Mouse (Mus musculus) megakaryocyte, embryonic 14.5 days (primary cell): Measurements from ENCODE around the gene Mafg. TPM values are rescaled to one million over a fixed set of nuclear protein-coding genes. Genes with fewer than 3 reads are reported as not detected.
"Not testable (repeated sequence)": the region's sequence is repeated elsewhere in the genome, so short reads cannot be mapped to it uniquely, and the experiment has no call there.

ENCODE experiments used
- H3K27me3 ChIP-seq: replicated peaks from 2 replicates; pipeline ENCODE3; 2012; ENCODE audit warnings: inconsistent platforms
- H3K36me3 ChIP-seq: replicated peaks from 2 replicates; pipeline ENCODE3; 2012; ENCODE audit warnings: low read length, inconsistent platforms, mixed read lengths
- H3K4me1 ChIP-seq: 2 replicates; pipeline ENCODE4 v1.6.1; 2012; ENCODE audit warnings: inconsistent platforms
- H3K4me3 ChIP-seq: replicated peaks from 2 replicates; pipeline ENCODE3; 2012; ENCODE audit warnings: moderate library complexity, mild to moderate bottlenecking, inconsistent platforms
- H3K9me3 ChIP-seq: 2 replicates; pipeline ENCODE4 v1.6.1; 2012; ENCODE audit warnings: inconsistent platforms
- FLI1 ChIP-seq: IDR thresholded peaks from 2 replicates; pipeline ENCODE4 v1.6.1; 2012; ENCODE audit warnings: low read length, inconsistent platforms, mixed read lengths
- GATA1 ChIP-seq: IDR thresholded peaks from 3 replicates; pipeline ENCODE4 v1.6.1; 2012; ENCODE audit warnings: mixed read lengths, low read length, inconsistent platforms, borderline replicate concordance
- polyA plus RNA-seq: library from polyadenylated mRNA; stranded (reverse); fragments of >175 nt; gene quantifications from 2 replicates; pipeline ENCODE4 v1.2.3, GENCODE M21; 2012; ENCODE audit warnings: low replicate concordance; ENCODE audit not compliant: insufficient read depth

Mafg gene
- polyA plus RNA-seq, 1 experiment = 102 TPM

- TF ChIP-seq FLI1 = no peak
- no peak for TF ChIP-seq GATA1
- peak overlapping the region; percentile 96 for H3K4me3 ChIP-seq
- H3K4me1 ChIP-seq = peaks cover 62% of the 10 kb centered on the region
- no peaks in the 10 kb centered on the region for H3K9me3 ChIP-seq
- peaks cover 64% of the 10 kb centered on the region for H3K36me3 ChIP-seq
- H3K27me3 ChIP-seq = no peaks in the 10 kb centered on the region
These were observed 34.3 kb downstream of the Mafg start for GRCm38 (mm10) chr11:120598990-120599549.

GRCm38 (mm10) chr11:120598283-120598989 lies 35.0 kb downstream of the Mafg start, which contains the start of the genes Alyref and Anapc11:
Alyref (minus strand) TSS chr11:120598365.
Anapc11 (plus strand) TSS chr11:120598421.
- Histone ChIP-seq H3K4me1 (peaks cover 66% of the 10 kb centered on the region), H3K36me3 (peaks cover 64% of the 10 kb centered on the region), H3K4me3 (peak within 1 kb of the TSS; percentile 96), H3K27me3 (no peaks in the 10 kb centered on the region), H3K9me3 (no peaks in the 10 kb centered on the region)
- TF ChIP-seq FLI1 (peak; percentile 90; the same call in 1 of the 2 replicates), GATA1 (no peak)

- TF ChIP-seq FLI1 (no peak), GATA1 (no peak)
- H3K36me3 ChIP-seq = peaks cover 64% of the 10 kb centered on the region
- peaks cover 66% of the 10 kb centered on the region for H3K4me1 ChIP-seq
- H3K27me3 ChIP-seq = no peaks in the 10 kb centered on the region
- peak overlapping the region; percentile 96 for H3K4me3 ChIP-seq
- H3K9me3 ChIP-seq = no peaks in the 10 kb centered on the region
These were observed 35.9 kb downstream of the Mafg start for GRCm38 (mm10) chr11:120597240-120598235.

- H3K36me3 ChIP-seq = peaks cover 87% of the 10 kb centered on the region
- TF ChIP-seq GATA1 (no peak), FLI1 (no peak)
- H3K4me1 ChIP-seq = peaks cover 19% of the 10 kb centered on the region
- H3K9me3 ChIP-seq = no peaks in the 10 kb centered on the region
- no peaks in the 10 kb centered on the region for H3K27me3 ChIP-seq
- peak overlapping the region; percentile 8 for H3K4me3 ChIP-seq
These were observed 44.9 kb downstream of the Mafg start for GRCm38 (mm10) chr11:120588531-120588930.

- H3K27me3 ChIP-seq = no peaks in the 10 kb centered on the region
- H3K36me3 ChIP-seq = peaks cover 58% of the 10 kb centered on the region
- no peaks in the 10 kb centered on the region for H3K9me3 ChIP-seq
- TF ChIP-seq FLI1 (no peak), GATA1 (no peak)
- H3K4me1 ChIP-seq = peaks cover 36% of the 10 kb centered on the region
- H3K4me3 ChIP-seq = no peak overlapping the region
These were observed 49.5 kb downstream of the Mafg start for GRCm38 (mm10) chr11:120583937-120584336.

GRCm38 (mm10) chr11:120582982-120583293 lies 50.5 kb downstream of the Mafg start:
- Histone ChIP-seq H3K36me3 (peaks cover 60% of the 10 kb centered on the region), H3K4me1 (peaks cover 38% of the 10 kb centered on the region)
- H3K9me3 ChIP-seq, H3K27me3 ChIP-seq, H3K4me3 ChIP-seq: not testable (repeated sequence)

- TF ChIP-seq FLI1 = no peak
- TF ChIP-seq GATA1 = no peak
- Histone ChIP-seq H3K4me3 (peak overlapping the region; percentile 98), H3K9me3 (no peaks in the 10 kb centered on the region), H3K36me3 (peaks cover 60% of the 10 kb centered on the region), H3K27me3 (no peaks in the 10 kb centered on the region), H3K4me1 (peaks cover 43% of the 10 kb centered on the region)
These were observed 51.0 kb downstream of the Mafg start for GRCm38 (mm10) chr11:120582268-120582981.

GRCm38 (mm10) chr11:120581490-120582267 lies 51.7 kb downstream of the Mafg start, which contains the start of gene Arhgdia:
Arhgdia (minus strand) TSS chr11:120581624.
- H3K36me3 ChIP-seq = peaks cover 60% of the 10 kb centered on the region
- no peaks in the 10 kb centered on the region for H3K9me3 ChIP-seq
- no peak; the same call in 1 of the 2 replicates for TF ChIP-seq FLI1
- no peak for TF ChIP-seq GATA1
- no peaks in the 10 kb centered on the region for H3K27me3 ChIP-seq
- H3K4me1 ChIP-seq = peaks cover 51% of the 10 kb centered on the region
- peak within 1 kb of the TSS; percentile 98 for H3K4me3 ChIP-seq
